Mouse (Mus musculus): ENCODE data around the gene Card10. TPM values are rescaled to one million over a fixed set of nuclear protein-coding genes. Genes with fewer than 3 reads are reported as not detected.

Gene Card10
- total RNA-seq, 4 experiments from 2014 or later, result 3.4 to 6.0 (median 4.4) TPM

GRCm38 (mm10) chr15:78740662-78741061 is 62.2 kb downstream of the Card10 start:
- DNase-seq (ENCODE audit: low spot score in 2 of 2), result no peak

- no peak for DNase-seq (ENCODE audit: low spot score in 2 of 2)
Observed at GRCm38 (mm10) chr15:78737146-78737545, 65.7 kb downstream of the Card10 start.

- no peak for DNase-seq (ENCODE audit: low spot score in 2 of 2)
Observed at GRCm38 (mm10) chr15:78736681-78737100, 66.2 kb downstream of the Card10 start.

- DNase-seq (ENCODE audit: low spot score in 2 of 2), result no peak
Observed at GRCm38 (mm10) chr15:78736181-78736579, 66.7 kb downstream of the Card10 start.

- DNase-seq (ENCODE audit: low spot score in 2 of 2), result no peak
Observed at GRCm38 (mm10) chr15:78735431-78736180, 67.2 kb downstream of the Card10 start.

- DNase-seq (ENCODE audit: low spot score in 2 of 2), result no peak
Observed at GRCm38 (mm10) chr15:78731830-78732229, 71.0 kb downstream of the Card10 start.

GRCm38 (mm10) chr15:78730315-78731049 is 72.4 kb downstream of the Card10 start:
- DNase-seq (ENCODE audit: low spot score in 2 of 2), result no peak

GRCm38 (mm10) chr15:78726697-78727096 is 76.1 kb downstream of the Card10 start:
- no peak for DNase-seq (ENCODE audit: low spot score in 2 of 2)

Other genes with a start within 250 kb of the Card10 start
- gene Rac2, start 230.3 kb downstream of the Card10 start, total RNA-seq (2022), result 1 to 10 TPM in 2 of 4 experiments, not detected in 2; 1.1 to 1.3 TPM
- 1 to 10 TPM in 2 of 4 experiments, under 1 TPM in 2; 0.80 to 1.9 (median 1.1) TPM for gene Cyth4, start 206.0 kb downstream of the Card10 start, total RNA-seq (2022)
- under 1 TPM in 3 of 4 experiments, not detected in 1; 0.05 to 0.11 (median 0.07) TPM for gene Elfn2, start 84.3 kb downstream of the Card10 start, total RNA-seq (2022)
- 1 to 10 TPM; 2.3 to 3.6 (median 2.7) TPM for gene Mfng, start 29.6 kb downstream of the Card10 start, total RNA-seq (2022)
- 1 to 10 TPM; 4.1 to 7.3 (median 6.2) TPM for gene Cdc42ep1, start 39.6 kb upstream of the Card10 start, total RNA-seq (2022)
- not detected for gene Lgals2, start 52.5 kb upstream of the Card10 start, total RNA-seq (2022)
- 10 to 100 TPM; 41.8 to 44.9 (median 43.5) TPM for gene Gga1, start 74.1 kb upstream of the Card10 start, total RNA-seq (2022)
- not detected for gene Gm49510, start 96.6 kb upstream of the Card10 start, total RNA-seq (2022)
- gene Sh3bp1, start 96.7 kb upstream of the Card10 start, total RNA-seq (2022), result 1 to 10 TPM in 2 of 4 experiments, under 1 TPM in 2; 0.80 to 1.7 (median 1.2) TPM
- gene Pdxp, start 110.9 kb upstream of the Card10 start, total RNA-seq (2022), result 1 to 10 TPM; 1.7 to 2.7 (median 2.1) TPM
- 100 to 1,000 TPM; 214 to 406 (median 281) TPM for gene Lgals1, start 123.7 kb upstream of the Card10 start, total RNA-seq (2022)
- gene Nol12, start 131.9 kb upstream of the Card10 start, total RNA-seq (2022), result 10 to 100 TPM; 24.0 to 31.2 (median 28.1) TPM
- 10 to 100 TPM; 38.3 to 69.6 (median 41.9) TPM for gene Triobp, start 144.7 kb upstream of the Card10 start, total RNA-seq (2022)
- 100 to 1,000 TPM in 1 of 4 experiments, 10 to 100 TPM in 3; 84.7 to 103 (median 92.1) TPM for gene H1f0, start 225.4 kb upstream of the Card10 start, total RNA-seq (2022)
- gene Galr3, start 238.8 kb upstream of the Card10 start, total RNA-seq (2022), result not detected